Mouse (Mus musculus) stomach, embryonic 16.5 days (tissue): ENCODE measurements at regions not wholly inside any gene's neighbourhood (a gene's known extent, or its start where the extent isn't known, plus 50 kb on each side); places are given as distances from the start of the nearest gene placed in this dataset.

Source experiments
- ATAC-seq: fragments of 200-750 bp; cut with Nextera tagmentation; 2 replicates; pipeline ENCODE4 v1.8.0; 2017; ENCODE audit warnings: moderate number of reproducible peaks, moderate TSS enrichment; ENCODE audit not compliant: insufficient read depth, low FRiP score
- H3K27ac ChIP-seq: fragments of 300-500 bp; sonication (generic); 2 replicates; pipeline ENCODE4 v1.5.1; 2014; ENCODE audit warnings: low read length
- H3K27me3 ChIP-seq: fragments of 300-500 bp; sonication (generic); 2 replicates; pipeline ENCODE4 v1.6.1; 2014; ENCODE audit warnings: low read length, control low read depth, mixed read lengths; ENCODE audit not compliant: control insufficient read depth, insufficient read depth
- H3K36me3 ChIP-seq: fragments of 300-500 bp; sonication (generic); 2 replicates; pipeline ENCODE4 v1.6.1; 2014; ENCODE audit warnings: low read length; ENCODE audit not compliant: control insufficient read depth, insufficient read depth
- H3K4me1 ChIP-seq: fragments of 300-500 bp; sonication (generic); 2 replicates; pipeline ENCODE4 v1.6.1; 2014; ENCODE audit warnings: low read length, control low read depth, mixed read lengths; ENCODE audit not compliant: control insufficient read depth, insufficient read depth
- H3K4me2 ChIP-seq: fragments of 300-500 bp; sonication (generic); 2 replicates; pipeline ENCODE4 v1.6.1; 2014; ENCODE audit warnings: low read depth, low read length, mixed read lengths
- H3K4me3 ChIP-seq: fragments of 300-500 bp; sonication (generic); replicated peaks from 2 replicates; pipeline ENCODE4 v1.5.1; 2014; ENCODE audit warnings: mild to moderate bottlenecking, low read length
- H3K9ac ChIP-seq: fragments of 300-500 bp; sonication (generic); 2 replicates; pipeline ENCODE4 v1.6.1; 2014; ENCODE audit warnings: low read length
- H3K9me3 ChIP-seq: fragments of 300-500 bp; sonication (generic); replicated peaks from 2 replicates; pipeline ENCODE4 v1.6.1; 2016; ENCODE audit warnings: low read length, control low read depth; ENCODE audit not compliant: control insufficient read depth
- whole genome bisulfite sequencing: fragments of 180-500 bp; shearing (Covaris S2); extraction: QIAGEN DNeasy Blood & Tissue Kit; methylation state at CpG from one replicate; pipeline ENCODE4 v1.1.7; 2014; 5-methylcytosine and 5-hydroxymethylcytosine counted together

DNA sequence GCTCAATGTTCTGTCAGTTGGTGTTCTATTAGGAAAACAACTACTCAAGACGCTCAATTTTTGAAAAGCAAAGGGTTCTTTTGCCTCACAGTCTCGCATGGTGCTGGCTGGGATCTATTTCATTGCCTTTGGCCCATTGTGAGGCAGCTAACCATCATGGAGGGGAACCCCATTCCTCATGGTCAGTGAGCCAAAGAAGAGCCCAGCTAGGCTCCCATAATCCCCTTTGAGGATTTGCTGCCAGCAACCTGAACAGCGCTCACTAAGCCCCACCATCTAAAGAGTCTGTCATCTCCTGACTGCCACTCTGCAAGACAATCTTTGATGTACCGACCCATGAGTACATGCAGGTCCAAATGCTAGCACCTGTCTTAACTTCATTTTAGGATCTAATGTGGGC lies 53.1 kb upstream of the Galnt7 start:
- no peak overlapping the region for H3K27ac ChIP-seq
- H3K4me3 ChIP-seq: no peak overlapping the region
- ATAC-seq: no peak
- no peaks in the 10 kb centered on the region for H3K36me3 ChIP-seq
- no peak overlapping the region for H3K4me2 ChIP-seq
- 91% methylated on average over 4 of the region's 4 CpGs for WGBS
- H3K9me3 ChIP-seq: 0 out of 2 replicates have a peak, but pooled peaks cover 2% of the 10 kb centered on the region
- no peaks in the 10 kb centered on the region for H3K27me3 ChIP-seq
- H3K4me1 ChIP-seq: peaks cover 3% of the 10 kb centered on the region; the same call in 1 of the 2 replicates
- no peak overlapping the region for H3K9ac ChIP-seq

DNA sequence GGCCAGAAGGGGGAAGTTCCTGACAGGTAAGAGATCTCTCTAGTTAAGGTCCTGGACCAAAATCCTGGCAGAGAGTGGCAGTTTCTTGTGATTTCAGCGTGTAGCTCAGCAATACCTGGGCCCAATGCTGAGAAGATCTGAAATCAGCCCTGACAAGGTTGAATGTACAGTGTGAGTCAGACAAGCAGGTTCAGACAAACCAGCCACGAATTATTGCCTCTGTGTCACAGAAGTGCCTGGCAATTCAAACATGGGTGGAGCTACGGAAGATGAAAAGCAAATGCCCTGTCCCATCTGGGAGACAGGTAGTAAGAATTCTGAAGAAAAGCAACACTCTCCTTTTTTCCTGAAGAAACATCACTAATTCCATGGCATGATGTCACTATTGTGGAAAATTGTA lies 51.3 kb upstream of the Galnt7 start:
- H3K9ac ChIP-seq: no peak overlapping the region
- H3K27ac ChIP-seq: peak overlapping the region; percentile 44
- H3K36me3 ChIP-seq: no peaks in the 10 kb centered on the region
- 60% methylated on average over 3 of the region's 3 CpGs for WGBS
- H3K4me2 ChIP-seq: no peak overlapping the region
- no peaks in the 10 kb centered on the region for H3K27me3 ChIP-seq
- peak; percentile 74; the same call in 1 of the 2 replicates for ATAC-seq
- peaks cover 3% of the 10 kb centered on the region; the same call in 1 of the 2 replicates for H3K4me1 ChIP-seq
- H3K4me3 ChIP-seq: no peak overlapping the region
- H3K9me3 ChIP-seq: 0 out of 2 replicates have a peak, but pooled peaks cover 3% of the 10 kb centered on the region

- H3K4me1 ChIP-seq: peaks cover 3% of the 10 kb centered on the region; the same call in 1 of the 2 replicates
- no peaks in the 10 kb centered on the region for H3K36me3 ChIP-seq
- 51% methylated on average over 7 of the region's 7 CpGs for WGBS
- H3K9me3 ChIP-seq: 0 out of 2 replicates have a peak, but pooled peaks cover 3% of the 10 kb centered on the region
- H3K4me2 ChIP-seq: no peak overlapping the region
- ATAC-seq: peak; percentile 88
- H3K9ac ChIP-seq: no peak overlapping the region
- no peaks in the 10 kb centered on the region for H3K27me3 ChIP-seq
- no peak overlapping the region for H3K4me3 ChIP-seq
- peak overlapping the region; percentile 52; the same call in 1 of the 2 replicates for H3K27ac ChIP-seq
These were observed 49.7 kb upstream of the Galnt7 start for GRCm38 (mm10) chr8:57702407-57703113.
